Mouse (Mus musculus) stomach, embryonic 16.5 days (tissue): ENCODE measurements around the gene Olfr606. TPM values are rescaled to one million over a fixed set of nuclear protein-coding genes. Genes with fewer than 3 reads are reported as not detected.

ENCODE experiments used
- microRNA-seq: library from miRNA; unstranded; fragments of <30 nt; microRNA quantifications from one replicate; pipeline ENCODE4, GENCODE M21; 2016
- polyA plus RNA-seq: library from polyadenylated mRNA; unstranded; fragments of >200 nt; fragmentation: Nextera tagmentation; extraction: Ambion mirVana; gene quantifications from 2 replicates; pipeline ENCODE4 v1.2.1, GENCODE M21; 2015

The Olfr606 gene
- polyA plus RNA-seq, 1 experiment from 2014 or later: not detected

Small RNA genes within 50 kb of the gene (microRNA-seq; reads per million reads assigned to microRNA genes)
- gene Gm25774: not detected

Other genes starting within 250 kb of the Olfr606 start
- not detected in 2 replicates for gene Olfr593, start 237.2 kb upstream of the Olfr606 start, polyA plus RNA-seq
- gene Olfr594, start 232.1 kb upstream of the Olfr606 start, polyA plus RNA-seq: not detected in 2 replicates
- gene Usp17ld, start 196.5 kb upstream of the Olfr606 start, polyA plus RNA-seq: not detected in 2 replicates
- gene Olfr596, start 143.4 kb upstream of the Olfr606 start, polyA plus RNA-seq: not detected in 2 replicates
- gene Olfr597, start 132.7 kb upstream of the Olfr606 start, polyA plus RNA-seq: not detected in 2 replicates
- gene Olfr598, start 125.5 kb upstream of the Olfr606 start, polyA plus RNA-seq: not detected in 2 replicates
- gene Olfr599, start 113.1 kb upstream of the Olfr606 start, polyA plus RNA-seq: not detected in 2 replicates
- gene Olfr600, start 99.4 kb upstream of the Olfr606 start, polyA plus RNA-seq: not detected in 2 replicates
- not detected in 2 replicates for gene Olfr601, start 86.4 kb upstream of the Olfr606 start, polyA plus RNA-seq
- not detected in 2 replicates for gene Olfr603, start 62.9 kb upstream of the Olfr606 start, polyA plus RNA-seq
- not detected in 2 replicates for gene Usp17lc, start 34.0 kb upstream of the Olfr606 start, polyA plus RNA-seq
- gene Olfr605, start 3.6 kb upstream of the Olfr606 start, polyA plus RNA-seq: not detected in 2 replicates
- gene Olfr607, start 15.1 kb downstream of the Olfr606 start, polyA plus RNA-seq: not detected in 2 replicates
- not detected in 2 replicates for gene Olfr608, start 20.8 kb downstream of the Olfr606 start, polyA plus RNA-seq
- gene Olfr609, start 49.0 kb downstream of the Olfr606 start, polyA plus RNA-seq: not detected in 2 replicates
- not detected in 2 replicates for gene Olfr610, start 63.1 kb downstream of the Olfr606 start, polyA plus RNA-seq
- gene Olfr611, start 71.8 kb downstream of the Olfr606 start, polyA plus RNA-seq: not detected in 2 replicates
- not detected in 2 replicates for gene Olfr612, start 93.7 kb downstream of the Olfr606 start, polyA plus RNA-seq
- gene Olfr613, start 99.0 kb downstream of the Olfr606 start, polyA plus RNA-seq: not detected in 2 replicates
- gene Olfr615, start 107.0 kb downstream of the Olfr606 start, polyA plus RNA-seq: not detected in 2 replicates
- gene Olfr616, start 120.1 kb downstream of the Olfr606 start, polyA plus RNA-seq: not detected in 2 replicates
- not detected in 2 replicates for gene Olfr617, start 124.0 kb downstream of the Olfr606 start, polyA plus RNA-seq
- not detected in 2 replicates for gene Olfr618, start 141.1 kb downstream of the Olfr606 start, polyA plus RNA-seq
- gene Olfr619, start 151.5 kb downstream of the Olfr606 start, polyA plus RNA-seq: not detected in 2 replicates
- gene Olfr620, start 163.5 kb downstream of the Olfr606 start, polyA plus RNA-seq: not detected in 2 replicates
- not detected in 2 replicates for gene Olfr622, start 193.7 kb downstream of the Olfr606 start, polyA plus RNA-seq
- not detected in 2 replicates for gene Olfr623, start 214.7 kb downstream of the Olfr606 start, polyA plus RNA-seq
- 0.04 and 0.05 TPM in 2 replicates for gene Olfr624, start 222.1 kb downstream of the Olfr606 start, polyA plus RNA-seq
- not detected in 2 replicates for gene Olfr625-ps1, start 233.7 kb downstream of the Olfr606 start, polyA plus RNA-seq